Mouse (Mus musculus) embryonic facial prominence, embryonic 14.5 days (tissue): ENCODE results near the gene Myo5c. TPM values are rescaled to one million over a fixed set of nuclear protein-coding genes. Genes with fewer than 3 reads are reported as not detected.

Experiments used
- ATAC-seq: fragments of 200-750 bp; cut with Nextera tagmentation; 2 replicates; pipeline ENCODE4 v1.8.0; 2017; ENCODE audit warnings: low read depth, moderate number of reproducible peaks, moderate TSS enrichment
- DNase-seq: peaks from one replicate; pipeline ENCODE4 v3.0.0-alpha.2; 2015; ENCODE audit warnings: low spot score
- H3K27ac ChIP-seq: fragments of 300-500 bp; sonication (generic); replicated peaks from 2 replicates; pipeline ENCODE4 v1.5.1; 2014; ENCODE audit warnings: low read depth, mild to moderate bottlenecking, low read length, moderate library complexity
- H3K27me3 ChIP-seq: fragments of 300-500 bp; sonication (generic); replicated peaks from 2 replicates; pipeline ENCODE4 v1.6.1; 2014; ENCODE audit warnings: low read length; ENCODE audit not compliant: control insufficient read depth, insufficient read depth
- H3K36me3 ChIP-seq: fragments of 300-500 bp; sonication (generic); 2 replicates; pipeline ENCODE4 v1.6.1; 2014; ENCODE audit warnings: low read length, mixed read lengths; ENCODE audit not compliant: control insufficient read depth, insufficient read depth
- H3K4me1 ChIP-seq: fragments of 300-500 bp; sonication (generic); 2 replicates; pipeline ENCODE4 v1.6.1; 2014; ENCODE audit warnings: antibody characterized with exemption, low read length; ENCODE audit not compliant: control insufficient read depth, insufficient read depth
- H3K4me2 ChIP-seq: fragments of 300-500 bp; sonication (generic); 2 replicates; pipeline ENCODE4 v1.6.1; 2014; ENCODE audit warnings: low read depth, mild to moderate bottlenecking, low read length, moderate library complexity, mixed read lengths
- H3K4me3 ChIP-seq: fragments of 300-500 bp; sonication (generic); 2 replicates; pipeline ENCODE4 v1.5.1; 2014; ENCODE audit warnings: low read depth, mild to moderate bottlenecking, low read length
- H3K9ac ChIP-seq: fragments of 300-500 bp; sonication (generic); 2 replicates; pipeline ENCODE4 v1.6.1; 2014; ENCODE audit warnings: low read depth, mild to moderate bottlenecking, low read length, moderate library complexity, mixed read lengths
- H3K9me3 ChIP-seq: fragments of 300-500 bp; sonication (generic); 2 replicates; pipeline ENCODE4 v1.6.1; 2016; ENCODE audit warnings: low read length; ENCODE audit not compliant: control insufficient read depth
- WGBS: fragments of 180-500 bp; shearing (Covaris S2); extraction: QIAGEN DNeasy Blood & Tissue Kit; methylation state at CpG from one replicate; pipeline ENCODE4 v1.1.7; 2014; 5-methylcytosine and 5-hydroxymethylcytosine counted together
- polyA plus RNA-seq: library from polyadenylated mRNA; unstranded; fragments of >200 nt; fragmentation: Nextera tagmentation; extraction: Ambion mirVana; gene quantifications from 2 replicates; pipeline ENCODE4 v1.2.1, GENCODE M21; 2014

Myo5c gene
- polyA plus RNA-seq, 1 experiment from 2014 or later: 3.4 TPM

DNA sequence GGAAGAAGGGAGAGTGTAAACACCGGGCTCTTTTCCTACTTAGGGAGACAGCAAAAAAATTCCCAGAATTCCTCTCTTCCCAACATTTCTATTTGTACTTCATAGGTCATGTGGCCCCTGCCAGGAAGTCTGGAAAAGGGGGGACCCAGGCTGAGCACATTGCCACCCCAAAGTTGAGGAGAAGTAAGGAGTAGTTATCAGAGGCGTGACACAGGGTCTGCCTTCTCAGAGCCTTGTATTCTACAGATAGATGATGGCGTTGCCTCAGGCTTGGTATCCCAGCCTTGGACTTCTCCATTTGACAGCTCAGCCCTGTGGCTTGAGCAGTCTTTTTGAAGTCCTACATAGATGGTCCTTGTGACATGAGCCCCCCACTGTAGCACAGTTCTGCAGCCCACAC, 83.4 kb downstream of the Myo5c start:
- Histone ChIP-seq H3K9me3 (no peaks in the 10 kb centered on the region), H3K4me2 (peak overlapping the region; percentile 89), H3K4me3 (peak overlapping the region; percentile 74; the same call in 1 of the 2 replicates), H3K9ac (peak overlapping the region; percentile 70), H3K27me3 (no peaks in the 10 kb centered on the region), H3K36me3 (no peaks in the 10 kb centered on the region), H3K27ac (no peak overlapping the region), H3K4me1 (peaks cover 10% of the 10 kb centered on the region)
- WGBS: 64% methylated on average over 3 of the region's 3 CpGs
- ATAC-seq: no peak
- DNase-seq: no peak

GRCm38 (mm10) chr9:75316771-75317170, 85.0 kb downstream of the Myo5c start:
- Histone ChIP-seq H3K4me1 (peaks cover 10% of the 10 kb centered on the region), H3K4me3 (no peak overlapping the region), H3K36me3 (no peaks in the 10 kb centered on the region), H3K27me3 (no peaks in the 10 kb centered on the region), H3K27ac (no peak overlapping the region), H3K4me2 (no peak overlapping the region), H3K9me3 (no peaks in the 10 kb centered on the region), H3K9ac (no peak overlapping the region)
- ATAC-seq: no peak
- WGBS: 86% methylated on average over 6 of the region's 6 CpGs
- DNase-seq: no peak

DNA sequence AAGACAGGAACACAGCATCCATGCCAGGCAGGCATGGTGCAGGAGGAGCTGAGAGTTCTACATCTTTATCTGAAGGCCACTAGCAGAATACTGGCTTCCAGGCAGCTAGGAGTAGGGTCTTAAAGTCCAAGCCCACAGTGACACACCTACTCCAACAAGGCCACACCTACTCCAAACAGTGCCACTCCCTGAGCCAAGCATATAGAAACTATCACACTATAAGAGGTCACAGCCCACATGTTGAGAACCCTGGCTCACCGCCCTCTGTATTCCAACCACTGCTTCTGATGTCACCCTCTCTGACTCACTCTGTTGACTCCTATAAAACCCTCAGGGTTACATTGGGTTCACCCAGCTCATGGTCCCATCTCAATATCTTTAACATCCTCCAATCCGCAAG, 86.4 kb downstream of the Myo5c start:
- no peak overlapping the region for H3K4me2 ChIP-seq
- no peaks in the 10 kb centered on the region for H3K9me3 ChIP-seq
- H3K36me3 ChIP-seq: no peaks in the 10 kb centered on the region
- no peak for ATAC-seq
- H3K4me3 ChIP-seq: no peak overlapping the region
- H3K9ac ChIP-seq: no peak overlapping the region
- 88% methylated on average over 2 of the region's 2 CpGs for WGBS
- no peak for DNase-seq
- no peaks in the 10 kb centered on the region for H3K27me3 ChIP-seq
- no peak overlapping the region for H3K27ac ChIP-seq
- peaks cover 10% of the 10 kb centered on the region for H3K4me1 ChIP-seq

- DNase-seq (no peak), ATAC-seq (no peak)
- H3K36me3 ChIP-seq: no peaks in the 10 kb centered on the region
- no peak overlapping the region for H3K9ac ChIP-seq
- H3K4me1 ChIP-seq: peaks cover 10% of the 10 kb centered on the region
- no peak overlapping the region for H3K4me3 ChIP-seq
- no peaks in the 10 kb centered on the region for H3K9me3 ChIP-seq
- H3K27me3 ChIP-seq: no peaks in the 10 kb centered on the region
- H3K4me2 ChIP-seq: no peak overlapping the region
- WGBS: 64% methylated on average over 3 of the region's 3 CpGs
- no peak overlapping the region for H3K27ac ChIP-seq
Observed at GRCm38 (mm10) chr9:75319365-75319764, 87.5 kb downstream of the Myo5c start.

GRCm38 (mm10) chr9:75322099-75322885, 90.5 kb downstream of the Myo5c start:
- Histone ChIP-seq H3K27me3 (no peaks in the 10 kb centered on the region), H3K9ac (no peak overlapping the region), H3K4me1 (no peaks in the 10 kb centered on the region), H3K36me3 (peaks cover 4% of the 10 kb centered on the region; the same call in 1 of the 2 replicates), H3K4me2 (no peak overlapping the region), H3K9me3 (no peaks in the 10 kb centered on the region), H3K4me3 (no peak overlapping the region), H3K27ac (no peak overlapping the region)
- 72% methylated on average over 13 of the region's 13 CpGs for WGBS
- no peak for ATAC-seq
- peak; percentile 8 for DNase-seq

DNA sequence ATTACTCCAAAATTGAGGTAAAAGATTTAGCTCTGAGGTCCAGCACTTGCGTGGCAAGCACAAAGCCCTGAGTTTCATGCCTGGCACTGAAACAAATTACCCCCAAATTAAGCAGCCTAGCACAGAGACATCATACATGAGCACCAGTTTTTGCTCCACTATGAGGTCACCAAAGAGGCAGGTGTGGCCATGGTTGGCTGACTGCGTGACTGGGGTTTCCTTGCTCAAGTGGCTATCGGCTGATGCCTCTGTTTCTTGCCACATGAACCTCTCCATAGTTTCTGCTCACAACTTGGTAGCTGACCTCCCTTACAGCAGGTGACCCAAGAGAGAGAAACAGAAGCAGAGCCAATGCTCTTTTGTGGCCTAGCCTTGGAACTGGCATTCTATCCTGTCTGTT, 96.2 kb downstream of the Myo5c start:
- WGBS: 94% methylated on average over 3 of the region's 3 CpGs

GRCm38 (mm10) chr9:75330821-75331220, 99.0 kb downstream of the Myo5c start:
- Histone ChIP-seq H3K4me3 (no peak overlapping the region), H3K4me2 (no peak overlapping the region), H3K4me1 (no peaks in the 10 kb centered on the region), H3K9ac (no peak overlapping the region), H3K36me3 (peaks cover 34% of the 10 kb centered on the region), H3K27ac (no peak overlapping the region), H3K9me3 (no peaks in the 10 kb centered on the region), H3K27me3 (no peaks in the 10 kb centered on the region)
- no peak for DNase-seq
- WGBS: 88% methylated on average over 8 of the region's 8 CpGs
- ATAC-seq: no peak

More for the DNA sequence above, 96.2 kb downstream of the Myo5c start:
- no peak overlapping the region for H3K9ac ChIP-seq
- H3K4me2 ChIP-seq: no peak overlapping the region
- H3K27me3 ChIP-seq: no peaks in the 10 kb centered on the region
- H3K27ac ChIP-seq: no peak overlapping the region
- no peaks in the 10 kb centered on the region for H3K4me1 ChIP-seq
- no peak overlapping the region for H3K4me3 ChIP-seq
- ATAC-seq: no peak
- no peak for DNase-seq
- H3K9me3 ChIP-seq: no peaks in the 10 kb centered on the region
- peaks cover 24% of the 10 kb centered on the region for H3K36me3 ChIP-seq

DNA sequence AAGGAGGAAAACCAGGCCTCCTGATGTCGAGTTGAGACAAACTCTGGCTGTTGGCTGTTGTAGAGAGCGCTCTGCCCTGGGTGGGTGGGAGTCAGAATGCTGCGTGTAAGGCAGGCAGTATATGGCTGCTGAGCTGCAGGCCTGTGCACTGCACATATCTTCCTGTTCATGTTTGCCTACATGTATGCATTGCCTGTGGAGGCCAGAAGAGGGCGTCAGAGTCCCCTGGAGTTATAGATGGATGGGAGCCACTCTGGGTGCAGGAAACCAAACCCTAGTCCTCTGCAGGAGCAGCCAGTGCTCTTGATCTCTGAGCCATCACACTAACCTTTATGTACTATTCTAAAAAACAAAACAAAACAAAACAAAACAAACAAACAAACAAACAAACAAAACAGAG, 102.6 kb downstream of the Myo5c start:
- H3K4me2 ChIP-seq: no peak overlapping the region
- peaks cover 60% of the 10 kb centered on the region for H3K36me3 ChIP-seq
- no peaks in the 10 kb centered on the region for H3K9me3 ChIP-seq
- ATAC-seq (no peak), DNase-seq (no peak)
- no peak overlapping the region for H3K27ac ChIP-seq
- H3K4me1 ChIP-seq: no peaks in the 10 kb centered on the region
- no peak overlapping the region for H3K4me3 ChIP-seq
- H3K9ac ChIP-seq: no peak overlapping the region
- H3K27me3 ChIP-seq: no peaks in the 10 kb centered on the region
- WGBS: 83% methylated on average over 4 of the region's 4 CpGs

DNA sequence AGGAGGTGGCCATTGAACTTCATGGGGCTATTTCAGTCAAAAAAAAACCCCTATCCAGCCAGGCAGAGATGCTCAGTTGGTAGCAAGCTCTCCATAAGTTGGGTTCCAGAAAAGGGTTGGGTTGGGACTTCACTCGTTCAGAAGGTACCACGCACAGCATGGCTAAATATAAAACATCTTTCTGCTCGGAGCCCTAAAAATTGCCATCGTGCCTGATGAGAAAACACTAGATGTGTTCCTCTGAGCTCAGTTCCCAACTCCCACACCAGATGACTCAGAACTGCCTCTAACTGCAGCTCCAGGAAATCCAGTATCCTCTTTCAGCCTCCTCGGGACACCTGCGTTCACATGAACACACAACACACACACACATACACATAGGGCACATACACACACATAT, 106.2 kb downstream of the Myo5c start:
- H3K27ac ChIP-seq: no peak overlapping the region
- DNase-seq (no peak), ATAC-seq (no peak)
- H3K9ac ChIP-seq: no peak overlapping the region
- H3K9me3 ChIP-seq: no peaks in the 10 kb centered on the region
- no peaks in the 10 kb centered on the region for H3K4me1 ChIP-seq
- H3K4me2 ChIP-seq: no peak overlapping the region
- WGBS: 89% methylated on average over 6 of the region's 6 CpGs
- H3K4me3 ChIP-seq: no peak overlapping the region
- no peaks in the 10 kb centered on the region for H3K27me3 ChIP-seq
- peaks cover 61% of the 10 kb centered on the region for H3K36me3 ChIP-seq
